Mouse (Mus musculus): ENCODE data around the gene Trim38. TPM values are rescaled to one million over a fixed set of nuclear protein-coding genes. Genes with fewer than 3 reads are reported as not detected.
"Not testable (repeated sequence)": the region's sequence is repeated elsewhere in the genome, so short reads cannot be mapped to it uniquely, and the experiment has no call there.

The Trim38 gene
- not detected in 2 replicates for polyA plus RNA-seq (2014; fragmentation: Nextera tagmentation; extraction: Ambion mirVana)

- ATAC-seq (ENCODE audit: low FRiP score): not testable (repeated sequence)
Measured at GRCm38 (mm10) chr13:23769613-23770012, at the start of gene Trim38. Gene Trim38, plus strand, starts transcription at chr13:23769913.

GRCm38 (mm10) chr13:23724239-23724638, 45.5 kb upstream of the Trim38 start:
- no peaks in the 10 kb centered on the region for H3K9me3 ChIP-seq (ENCODE audit: control insufficient read depth, low read length)
- no peaks in the 10 kb centered on the region for H3K36me3 ChIP-seq (replicated peaks; ENCODE audit: control insufficient read depth, insufficient read depth)
- H3K27ac ChIP-seq: no peak overlapping the region
- no peak overlapping the region for H3K4me2 ChIP-seq (replicated peaks)
- no peak for DNase-seq (ENCODE audit: low spot score)
- no peak overlapping the region for H3K4me3 ChIP-seq (replicated peaks; ENCODE audit: low read length)
- ATAC-seq (ENCODE audit: low FRiP score): no peak
- no peaks in the 10 kb centered on the region for H3K27me3 ChIP-seq (ENCODE audit: control insufficient read depth, insufficient read depth, low read length)
- H3K9ac ChIP-seq: no peak overlapping the region
- 77% methylated on average over 4 of the region's 4 CpGs for WGBS
- no peaks in the 10 kb centered on the region for H3K4me1 ChIP-seq (replicated peaks; ENCODE audit: control insufficient read depth, insufficient read depth, low read length)

More at GRCm38 (mm10) chr13:23769613-23770012, at the start of gene Trim38:
- not testable (repeated sequence) for H3K4me1 ChIP-seq (replicated peaks; ENCODE audit: control insufficient read depth, insufficient read depth, low read length); H3K9me3 ChIP-seq (ENCODE audit: control insufficient read depth, low read length); DNase-seq (ENCODE audit: low spot score); H3K27ac ChIP-seq; H3K27me3 ChIP-seq (ENCODE audit: control insufficient read depth, insufficient read depth, low read length); H3K36me3 ChIP-seq (replicated peaks; ENCODE audit: control insufficient read depth, insufficient read depth); H3K4me3 ChIP-seq (replicated peaks; ENCODE audit: low read length); H3K9ac ChIP-seq; H3K4me2 ChIP-seq (replicated peaks)
- WGBS: 89% methylated on average over 2 of the region's 2 CpGs

- Histone ChIP-seq H3K4me1 (replicated peaks; ENCODE audit: control insufficient read depth, insufficient read depth, low read length) (no peaks in the 10 kb centered on the region), H3K4me2 (replicated peaks) (no peak overlapping the region), H3K4me3 (replicated peaks; ENCODE audit: low read length) (no peak overlapping the region), H3K27ac (no peak overlapping the region), H3K9ac (no peak overlapping the region), H3K36me3 (replicated peaks; ENCODE audit: control insufficient read depth, insufficient read depth) (no peaks in the 10 kb centered on the region), H3K27me3 (ENCODE audit: control insufficient read depth, insufficient read depth, low read length) (no peaks in the 10 kb centered on the region), H3K9me3 (ENCODE audit: control insufficient read depth, low read length) (no peaks in the 10 kb centered on the region)
- DNase-seq (ENCODE audit: low spot score): no peak
- ATAC-seq (ENCODE audit: low FRiP score): no peak
- 50% methylated on average over 1 of the region's 1 CpGs for WGBS
Measured at GRCm38 (mm10) chr13:23725213-23725612, 44.5 kb upstream of the Trim38 start.

GRCm38 (mm10) chr13:23728472-23729191, 41.1 kb upstream of the Trim38 start:
- Histone ChIP-seq H3K4me2 (replicated peaks) (no peak overlapping the region), H3K27me3 (ENCODE audit: control insufficient read depth, insufficient read depth, low read length) (no peaks in the 10 kb centered on the region), H3K4me3 (replicated peaks; ENCODE audit: low read length) (no peak overlapping the region), H3K36me3 (replicated peaks; ENCODE audit: control insufficient read depth, insufficient read depth) (no peaks in the 10 kb centered on the region), H3K4me1 (replicated peaks; ENCODE audit: control insufficient read depth, insufficient read depth, low read length) (no peaks in the 10 kb centered on the region), H3K27ac (no peak overlapping the region), H3K9ac (no peak overlapping the region), H3K9me3 (ENCODE audit: control insufficient read depth, low read length) (no peaks in the 10 kb centered on the region)
- WGBS: 84% methylated on average over 18 of the region's 18 CpGs
- ATAC-seq (ENCODE audit: low FRiP score) (no peak), DNase-seq (ENCODE audit: low spot score) (no peak)

- no peaks in the 10 kb centered on the region for H3K27me3 ChIP-seq (ENCODE audit: control insufficient read depth, insufficient read depth, low read length)
- no peak overlapping the region for H3K4me3 ChIP-seq (replicated peaks; ENCODE audit: low read length)
- no peaks in the 10 kb centered on the region for H3K9me3 ChIP-seq (ENCODE audit: control insufficient read depth, low read length)
- no peak overlapping the region for H3K9ac ChIP-seq
- DNase-seq (ENCODE audit: low spot score) (no peak), ATAC-seq (ENCODE audit: low FRiP score) (no peak)
- 90% methylated on average over 9 of the region's 9 CpGs for WGBS
- no peak overlapping the region for H3K4me2 ChIP-seq (replicated peaks)
- H3K27ac ChIP-seq: no peak overlapping the region
- no peaks in the 10 kb centered on the region for H3K36me3 ChIP-seq (replicated peaks; ENCODE audit: control insufficient read depth, insufficient read depth)
- no peaks in the 10 kb centered on the region for H3K4me1 ChIP-seq (replicated peaks; ENCODE audit: control insufficient read depth, insufficient read depth, low read length)
Measured at GRCm38 (mm10) chr13:23729192-23729525, 40.6 kb upstream of the Trim38 start.

GRCm38 (mm10) chr13:23729706-23730105, 40.0 kb upstream of the Trim38 start:
- no peak for DNase-seq (ENCODE audit: low spot score)
- H3K4me2 ChIP-seq (replicated peaks): no peak overlapping the region
- ATAC-seq (ENCODE audit: low FRiP score): no peak

GRCm38 (mm10) chr13:23730479-23730878, 39.2 kb upstream of the Trim38 start:
- Histone ChIP-seq H3K27me3 (ENCODE audit: control insufficient read depth, insufficient read depth, low read length) (no peaks in the 10 kb centered on the region), H3K4me3 (replicated peaks; ENCODE audit: low read length) (no peak overlapping the region), H3K9me3 (ENCODE audit: control insufficient read depth, low read length) (no peaks in the 10 kb centered on the region), H3K4me1 (replicated peaks; ENCODE audit: control insufficient read depth, insufficient read depth, low read length) (no peaks in the 10 kb centered on the region), H3K4me2 (replicated peaks) (no peak overlapping the region), H3K27ac (no peak overlapping the region), H3K9ac (no peak overlapping the region), H3K36me3 (replicated peaks; ENCODE audit: control insufficient read depth, insufficient read depth) (no peaks in the 10 kb centered on the region)
- no peak for ATAC-seq (ENCODE audit: low FRiP score)
- DNase-seq (ENCODE audit: low spot score): no peak
- WGBS: 37% methylated on average over 8 of the region's 8 CpGs

More at GRCm38 (mm10) chr13:23729706-23730105, 40.0 kb upstream of the Trim38 start:
- Histone ChIP-seq H3K27ac (no peak overlapping the region), H3K9me3 (ENCODE audit: control insufficient read depth, low read length) (no peaks in the 10 kb centered on the region), H3K36me3 (replicated peaks; ENCODE audit: control insufficient read depth, insufficient read depth) (no peaks in the 10 kb centered on the region), H3K9ac (no peak overlapping the region), H3K4me3 (replicated peaks; ENCODE audit: low read length) (no peak overlapping the region), H3K4me1 (replicated peaks; ENCODE audit: control insufficient read depth, insufficient read depth, low read length) (no peaks in the 10 kb centered on the region), H3K27me3 (ENCODE audit: control insufficient read depth, insufficient read depth, low read length) (no peaks in the 10 kb centered on the region)
- 91% methylated on average over 5 of the region's 5 CpGs for WGBS

GRCm38 (mm10) chr13:23732156-23732804, 37.4 kb upstream of the Trim38 start:
- no peak overlapping the region for H3K4me3 ChIP-seq (replicated peaks; ENCODE audit: low read length)
- WGBS: 23% methylated on average over 8 of the region's 8 CpGs

GRCm38 (mm10) chr13:23737091-23737490, 32.6 kb upstream of the Trim38 start:
- H3K9ac ChIP-seq: no peak overlapping the region
- H3K4me3 ChIP-seq (replicated peaks; ENCODE audit: low read length): no peak overlapping the region
- no peaks in the 10 kb centered on the region for H3K27me3 ChIP-seq (ENCODE audit: control insufficient read depth, insufficient read depth, low read length)
- H3K36me3 ChIP-seq (replicated peaks; ENCODE audit: control insufficient read depth, insufficient read depth): no peaks in the 10 kb centered on the region
- no peak overlapping the region for H3K4me2 ChIP-seq (replicated peaks)
- no peaks in the 10 kb centered on the region for H3K9me3 ChIP-seq (ENCODE audit: control insufficient read depth, low read length)
- no peak for ATAC-seq (ENCODE audit: low FRiP score)
- DNase-seq (ENCODE audit: low spot score): no peak
- H3K27ac ChIP-seq: no peak overlapping the region
- H3K4me1 ChIP-seq (replicated peaks; ENCODE audit: control insufficient read depth, insufficient read depth, low read length): peaks cover 12% of the 10 kb centered on the region; the same call in 1 of the 2 replicates
- 92% methylated on average over 5 of the region's 5 CpGs for WGBS

More at GRCm38 (mm10) chr13:23732156-23732804, 37.4 kb upstream of the Trim38 start:
- Histone ChIP-seq H3K4me2 (replicated peaks) (no peak overlapping the region), H3K36me3 (replicated peaks; ENCODE audit: control insufficient read depth, insufficient read depth) (no peaks in the 10 kb centered on the region), H3K9me3 (ENCODE audit: control insufficient read depth, low read length) (no peaks in the 10 kb centered on the region), H3K9ac (no peak overlapping the region), H3K27ac (no peak overlapping the region), H3K27me3 (ENCODE audit: control insufficient read depth, insufficient read depth, low read length) (no peaks in the 10 kb centered on the region), H3K4me1 (replicated peaks; ENCODE audit: control insufficient read depth, insufficient read depth, low read length) (no peaks in the 10 kb centered on the region)
- DNase-seq (ENCODE audit: low spot score) (peak; percentile 76), ATAC-seq (ENCODE audit: low FRiP score) (no peak; the same call in 1 of the 2 replicates)
